Mouse (Mus musculus) hindbrain, embryonic 11.5 days (tissue): Measurements from ENCODE around the gene Ager. TPM values are rescaled to one million over a fixed set of nuclear protein-coding genes. Genes with fewer than 3 reads are reported as not detected.
A peak's percentile ranks its signal among the peaks of the same experiment; 100 is the strongest.

Source experiments
- ATAC-seq: fragments of 200-750 bp; cut with Nextera tagmentation; 2 replicates; pipeline ENCODE4 v1.8.0; 2017; ENCODE audit warnings: mild to moderate bottlenecking, moderate TSS enrichment, moderate library complexity; ENCODE audit not compliant: low FRiP score
- DNase-seq: peaks from one replicate; pipeline ENCODE4 v3.0.0-alpha.2; 2015; ENCODE audit warnings: low spot score
- H3K27ac ChIP-seq: fragments of 300-500 bp; sonication (generic); 2 replicates; pipeline ENCODE4 v1.5.1; 2014; ENCODE audit warnings: mild to moderate bottlenecking, low read depth, low read length
- H3K27me3 ChIP-seq: fragments of 300-500 bp; sonication (generic); 2 replicates; pipeline ENCODE4 v1.6.1; 2014; ENCODE audit warnings: mild to moderate bottlenecking, low read length, moderate library complexity, mixed read lengths; ENCODE audit not compliant: control insufficient read depth, insufficient read depth
- H3K36me3 ChIP-seq: fragments of 300-500 bp; sonication (generic); 2 replicates; pipeline ENCODE4 v1.6.1; 2014; ENCODE audit warnings: mild to moderate bottlenecking, low read length, moderate library complexity, mixed read lengths; ENCODE audit not compliant: control insufficient read depth, insufficient read depth
- H3K4me1 ChIP-seq: fragments of 300-500 bp; sonication (generic); replicated peaks from 2 replicates; pipeline ENCODE4 v1.6.1; 2014; ENCODE audit warnings: low read length, mixed read lengths; ENCODE audit not compliant: control insufficient read depth, insufficient read depth
- H3K4me2 ChIP-seq: fragments of 300-500 bp; sonication (generic); replicated peaks from 2 replicates; pipeline ENCODE4 v1.6.1; 2014; ENCODE audit warnings: mild to moderate bottlenecking, low read depth, low read length
- H3K4me3 ChIP-seq: fragments of 300-500 bp; sonication (generic); 2 replicates; pipeline ENCODE4 v1.5.1; 2014; ENCODE audit warnings: low read depth, low read length
- H3K9ac ChIP-seq: fragments of 300-500 bp; sonication (generic); 2 replicates; pipeline ENCODE4 v1.6.1; 2014; ENCODE audit warnings: low read depth, low read length
- H3K9me3 ChIP-seq: fragments of 300-500 bp; sonication (generic); 2 replicates; pipeline ENCODE4 v1.6.1; 2016; ENCODE audit warnings: low read length; ENCODE audit not compliant: control insufficient read depth
- WGBS: fragments of 180-500 bp; shearing (Covaris S2); extraction: QIAGEN DNeasy Blood & Tissue Kit; methylation state at CpG from one replicate; pipeline ENCODE4 v1.1.7; 2014; 5-methylcytosine and 5-hydroxymethylcytosine counted together
- polyA plus RNA-seq: library from polyadenylated mRNA; unstranded; fragments of >200 nt; fragmentation: Nextera tagmentation; extraction: Ambion mirVana; gene quantifications from 2 replicates; pipeline ENCODE4 v1.2.1, GENCODE M21; 2014

The Ager gene
- 1.7 and 2.2 TPM in 2 replicates for polyA plus RNA-seq

- H3K4me3 ChIP-seq: no peak within 1 kb of the TSS
Observed at GRCm38 (mm10) chr17:34597566-34598095, at the start of gene Ager. TSS of gene Ager (plus strand) at chr17:34597862.

DNA sequence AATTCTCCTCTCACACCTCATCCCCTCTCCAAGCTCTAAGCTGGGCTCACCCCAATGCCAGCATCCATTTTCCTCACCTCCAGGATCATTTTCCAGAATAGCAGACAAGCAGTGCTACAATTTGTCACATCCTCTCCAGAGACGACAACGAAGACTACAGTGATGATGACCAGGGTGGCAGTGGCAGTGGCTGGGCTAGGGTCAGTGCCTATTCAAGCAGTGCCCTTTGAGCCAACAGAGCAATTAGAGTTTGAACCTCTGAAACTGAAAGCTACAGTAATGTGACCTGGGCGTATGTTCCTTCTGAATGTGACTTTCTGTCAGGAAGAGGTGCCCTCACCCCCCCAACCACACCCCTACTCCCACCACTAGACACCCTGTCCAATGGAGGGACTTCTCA is 48.5 kb upstream of the Ager start:
- Histone ChIP-seq H3K27ac (no peak overlapping the region), H3K36me3 (no peaks in the 10 kb centered on the region), H3K9ac (no peak overlapping the region), H3K4me3 (no peak overlapping the region), H3K9me3 (no peaks in the 10 kb centered on the region), H3K4me2 (no peak overlapping the region), H3K27me3 (no peaks in the 10 kb centered on the region), H3K4me1 (no peaks in the 10 kb centered on the region)
- 94% methylated on average over 3 of the region's 3 CpGs for WGBS
- DNase-seq (no peak), ATAC-seq (no peak)

More at GRCm38 (mm10) chr17:34597566-34598095, at the start of gene Ager:
- DNase-seq (no peak), ATAC-seq (no peak)
- Histone ChIP-seq H3K4me1 (peaks cover 10% of the 10 kb centered on the region), H3K27ac (no peak within 1 kb of the TSS; the same call in 1 of the 2 replicates), H3K36me3 (peaks cover 6% of the 10 kb centered on the region), H3K9me3 (no peaks in the 10 kb centered on the region), H3K4me2 (no peak within 1 kb of the TSS), H3K9ac (no peak within 1 kb of the TSS), H3K27me3 (no peaks in the 10 kb centered on the region)
- whole genome bisulfite sequencing: 30% methylated on average over 6 of the region's 6 CpGs

DNA sequence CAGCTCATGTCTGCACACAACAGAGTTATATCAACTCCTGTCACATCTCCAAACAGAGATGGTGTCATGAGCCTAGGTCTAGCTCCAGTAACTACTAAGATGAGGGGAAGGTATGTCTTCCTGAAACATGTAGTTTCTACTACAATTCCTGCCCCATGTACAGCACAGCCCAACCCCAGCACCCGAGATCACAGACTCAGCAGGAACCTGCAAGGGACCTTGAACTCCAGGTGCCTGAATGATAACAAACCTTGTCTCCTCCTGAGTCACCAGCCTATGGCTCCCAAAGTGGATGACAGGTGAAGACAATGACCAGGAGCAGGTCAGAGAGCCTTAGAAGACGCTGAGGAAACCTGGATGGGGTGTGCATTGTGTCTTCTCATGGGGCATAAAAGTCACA is 47.8 kb upstream of the Ager start:
- Histone ChIP-seq H3K4me3 (no peak overlapping the region), H3K27ac (no peak overlapping the region), H3K36me3 (no peaks in the 10 kb centered on the region), H3K27me3 (no peaks in the 10 kb centered on the region), H3K4me2 (no peak overlapping the region), H3K9ac (no peak overlapping the region), H3K4me1 (no peaks in the 10 kb centered on the region), H3K9me3 (no peaks in the 10 kb centered on the region)
- WGBS: 74% methylated on average over 2 of the region's 2 CpGs
- no peak for DNase-seq
- ATAC-seq: no peak

DNA sequence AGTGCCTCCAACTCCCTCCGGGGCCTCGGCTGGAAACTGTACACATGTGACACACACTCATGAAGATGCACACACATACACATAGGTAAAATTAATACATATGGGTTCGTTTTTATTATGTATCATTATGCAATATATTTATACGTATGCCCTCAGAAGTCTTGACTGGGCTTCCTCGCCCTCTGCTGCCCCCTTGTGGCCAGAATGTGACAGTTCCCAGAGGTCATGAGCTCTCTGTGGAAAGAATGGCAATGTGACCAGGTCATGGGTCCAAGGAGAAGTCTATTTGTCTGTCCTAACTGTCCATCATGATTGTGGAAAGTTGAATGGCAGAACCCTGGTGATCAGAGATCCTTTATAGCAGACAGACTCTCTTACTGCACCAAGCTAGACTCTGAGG is 42.2 kb upstream of the Ager start:
- DNase-seq: peak; percentile 82
- H3K4me3 ChIP-seq: no peak overlapping the region
- no peaks in the 10 kb centered on the region for H3K36me3 ChIP-seq
- H3K9me3 ChIP-seq: no peaks in the 10 kb centered on the region
- H3K4me1 ChIP-seq: no peaks in the 10 kb centered on the region
- WGBS: 27% methylated on average over 5 of the region's 5 CpGs
- no peak overlapping the region for H3K4me2 ChIP-seq
- no peak overlapping the region for H3K27ac ChIP-seq
- no peaks in the 10 kb centered on the region for H3K27me3 ChIP-seq
- ATAC-seq: no peak
- no peak overlapping the region for H3K9ac ChIP-seq

DNA sequence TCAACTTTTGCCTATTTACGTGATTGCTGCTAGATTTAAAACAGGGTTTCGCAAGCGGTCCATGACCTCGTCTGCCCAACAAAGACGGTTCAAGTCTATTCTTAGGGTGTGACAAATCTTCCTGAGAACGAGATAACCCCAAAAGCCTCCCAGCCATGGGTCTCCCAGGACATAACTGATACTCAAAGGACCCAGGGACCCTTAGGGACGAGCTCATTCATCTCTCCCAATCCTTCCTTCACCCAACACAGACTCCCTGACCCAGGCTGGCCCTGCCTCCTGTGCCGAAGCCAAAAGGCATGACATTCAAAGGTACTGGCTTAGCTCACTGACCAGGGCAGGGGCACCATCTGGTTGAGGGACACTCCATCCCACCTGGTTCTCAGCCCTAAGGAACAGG is 41.3 kb upstream of the Ager start:
- Histone ChIP-seq H3K27ac (no peak overlapping the region), H3K4me3 (no peak overlapping the region), H3K9me3 (no peaks in the 10 kb centered on the region), H3K4me2 (no peak overlapping the region), H3K27me3 (no peaks in the 10 kb centered on the region), H3K36me3 (no peaks in the 10 kb centered on the region), H3K4me1 (no peaks in the 10 kb centered on the region), H3K9ac (no peak overlapping the region)
- DNase-seq (no peak), ATAC-seq (no peak)
- WGBS: 86% methylated on average over 8 of the region's 8 CpGs

DNA sequence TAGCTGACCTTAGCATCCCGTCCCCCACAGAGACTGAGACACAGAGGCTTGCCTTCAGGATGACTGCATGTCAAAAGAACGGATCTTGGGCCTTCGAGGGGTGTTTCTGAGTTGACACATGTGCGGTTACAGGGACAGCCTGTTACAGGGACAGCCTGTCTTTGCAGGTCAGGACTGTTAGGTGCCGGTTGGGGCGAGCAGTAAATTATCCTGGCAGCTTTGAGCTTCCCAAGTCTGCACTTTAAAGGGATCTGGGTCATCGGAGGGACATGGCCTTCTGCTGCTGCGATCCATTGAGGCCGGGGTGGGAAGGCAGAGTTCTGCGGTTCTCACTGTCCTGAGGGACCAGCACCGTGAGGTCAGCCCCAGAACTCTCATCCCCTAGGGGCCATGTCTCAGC is 40.3 kb upstream of the Ager start:
- 78% methylated on average over 11 of the region's 11 CpGs for WGBS
- ATAC-seq: no peak

GRCm38 (mm10) chr17:34559116-34559515 is 38.5 kb upstream of the Ager start:
- Histone ChIP-seq H3K27me3 (no peaks in the 10 kb centered on the region), H3K4me2 (no peak overlapping the region), H3K4me1 (peaks cover under 1% of the 10 kb centered on the region; the same call in 1 of the 2 replicates), H3K9me3 (no peaks in the 10 kb centered on the region), H3K36me3 (no peaks in the 10 kb centered on the region), H3K4me3 (no peak overlapping the region), H3K9ac (no peak overlapping the region), H3K27ac (no peak overlapping the region)
- DNase-seq (no peak), ATAC-seq (no peak)
- WGBS: 83% methylated on average over 7 of the region's 7 CpGs

More for the DNA sequence above, 40.3 kb upstream of the Ager start:
- no peaks in the 10 kb centered on the region for H3K27me3 ChIP-seq
- no peak overlapping the region for H3K4me2 ChIP-seq
- no peak overlapping the region for H3K9ac ChIP-seq
- no peaks in the 10 kb centered on the region for H3K9me3 ChIP-seq
- DNase-seq: no peak
- H3K4me3 ChIP-seq: no peak overlapping the region
- H3K27ac ChIP-seq: no peak overlapping the region
- no peaks in the 10 kb centered on the region for H3K36me3 ChIP-seq
- H3K4me1 ChIP-seq: no peaks in the 10 kb centered on the region

DNA sequence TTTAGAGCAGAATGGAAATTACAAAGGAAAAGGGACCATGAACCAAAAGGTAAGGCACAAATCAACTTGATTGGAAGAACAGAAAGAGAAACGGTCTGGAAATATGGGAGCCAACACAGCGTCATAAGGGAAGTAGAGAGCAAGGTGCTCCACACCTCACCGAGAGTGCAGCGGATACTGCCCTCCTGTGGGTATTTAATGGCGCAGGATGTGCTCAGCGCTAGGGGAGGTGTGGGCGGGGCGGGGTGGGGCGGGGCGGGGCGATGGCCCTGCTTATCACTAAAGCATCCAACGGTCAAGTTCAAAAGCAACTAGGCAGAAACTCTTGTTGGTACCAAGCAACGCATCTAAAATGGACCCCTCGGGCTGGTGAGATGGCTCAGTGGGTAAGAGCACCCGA is 37.8 kb upstream of the Ager start:
- no peak overlapping the region for H3K4me3 ChIP-seq
- no peaks in the 10 kb centered on the region for H3K9me3 ChIP-seq
- ATAC-seq: no peak
- 27% methylated on average over 15 of the region's 15 CpGs for WGBS
- no peak overlapping the region for H3K9ac ChIP-seq
- H3K36me3 ChIP-seq: no peaks in the 10 kb centered on the region
- 0 out of 2 replicates have a peak, but pooled peaks cover 2% of the 10 kb centered on the region for H3K27me3 ChIP-seq
- peaks cover 3% of the 10 kb centered on the region; the same call in 1 of the 2 replicates for H3K4me1 ChIP-seq
- DNase-seq: no peak
- no peak overlapping the region for H3K27ac ChIP-seq
- no peak overlapping the region for H3K4me2 ChIP-seq

GRCm38 (mm10) chr17:34560438-34560837 is 37.2 kb upstream of the Ager start:
- no peak overlapping the region for H3K27ac ChIP-seq
- DNase-seq: no peak

More at GRCm38 (mm10) chr17:34560438-34560837, 37.2 kb upstream of the Ager start:
- Histone ChIP-seq H3K27me3 (0 out of 2 replicates have a peak, but pooled peaks cover 2% of the 10 kb centered on the region), H3K4me3 (no peak overlapping the region), H3K4me1 (peaks cover 3% of the 10 kb centered on the region; the same call in 1 of the 2 replicates), H3K9ac (no peak overlapping the region), H3K4me2 (no peak overlapping the region), H3K9me3 (no peaks in the 10 kb centered on the region), H3K36me3 (no peaks in the 10 kb centered on the region)
- no peak for ATAC-seq
- 88% methylated on average over 6 of the region's 6 CpGs for WGBS
